Mouse (Mus musculus): ENCODE results near the gene Mrpl53. TPM values are rescaled to one million over a fixed set of nuclear protein-coding genes. Genes with fewer than 3 reads are reported as not detected.

The Mrpl53 gene
- polyA plus RNA-seq, 1 experiment = 95.3 TPM

DNA sequence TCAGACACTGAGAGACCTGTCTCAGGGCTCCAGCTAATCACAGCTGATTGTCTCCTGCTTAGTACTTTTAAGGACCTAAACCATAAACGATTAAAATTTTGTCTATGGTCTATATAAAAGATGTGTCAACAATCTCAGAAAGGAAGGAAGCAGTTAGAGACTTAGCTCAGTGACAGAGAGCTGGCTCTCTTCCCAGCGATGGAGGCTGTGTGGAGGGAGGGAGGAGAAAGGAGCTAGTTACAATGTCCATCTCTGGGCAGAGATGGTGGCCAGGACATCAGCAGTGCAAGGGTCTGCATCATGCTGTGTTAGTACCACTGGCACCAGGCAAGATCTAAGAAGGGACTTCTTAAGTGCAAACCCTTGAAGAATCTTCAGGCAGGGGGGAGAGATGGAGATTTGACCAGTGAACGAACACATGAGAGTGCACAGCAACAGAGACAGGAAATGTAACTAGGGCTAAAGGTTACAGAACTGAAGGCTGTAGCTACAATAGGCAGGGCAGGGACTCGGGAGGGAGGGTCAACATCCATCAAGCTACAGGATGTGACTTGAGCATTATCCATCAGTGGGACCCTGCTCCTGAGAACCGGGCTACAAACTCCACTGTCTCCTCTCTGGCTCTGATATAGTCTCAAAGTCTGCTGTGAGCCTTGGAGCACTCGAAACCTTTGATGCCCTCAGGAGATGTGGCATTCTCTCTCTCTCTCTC lies 16.3 kb upstream of the Mrpl53 start:
- Histone ChIP-seq H3K4me1 (ENCODE audit: control insufficient read depth, insufficient read depth, low read length) (no peaks in the 10 kb centered on the region), H3K4me3 (ENCODE audit: insufficient read depth, low read length) (no peak overlapping the region), H3K27ac (ENCODE audit: insufficient read depth, low read length) (no peak overlapping the region)
- TF ChIP-seq POLR2A (IDR thresholded peaks at IDR 0.05; ENCODE audit: extremely low read depth, insufficient read depth, low read length) (no peak), CTCF (IDR thresholded peaks at IDR 0.05; ENCODE audit: extremely low read depth, insufficient read depth, low read length) (no peak)

GRCm38 (mm10) chr6:83095968-83096367 lies 12.9 kb upstream of the Mrpl53 start:
- H3K4me1 ChIP-seq (ENCODE audit: control insufficient read depth, insufficient read depth, low read length) = no peaks in the 10 kb centered on the region
- H3K27ac ChIP-seq (ENCODE audit: insufficient read depth, low read length) = no peak overlapping the region
- TF ChIP-seq CTCF (IDR thresholded peaks at IDR 0.05; ENCODE audit: extremely low read depth, insufficient read depth, low read length) (no peak), POLR2A (IDR thresholded peaks at IDR 0.05; ENCODE audit: extremely low read depth, insufficient read depth, low read length) (no peak)
- no peak overlapping the region for H3K4me3 ChIP-seq (ENCODE audit: insufficient read depth, low read length)

DNA sequence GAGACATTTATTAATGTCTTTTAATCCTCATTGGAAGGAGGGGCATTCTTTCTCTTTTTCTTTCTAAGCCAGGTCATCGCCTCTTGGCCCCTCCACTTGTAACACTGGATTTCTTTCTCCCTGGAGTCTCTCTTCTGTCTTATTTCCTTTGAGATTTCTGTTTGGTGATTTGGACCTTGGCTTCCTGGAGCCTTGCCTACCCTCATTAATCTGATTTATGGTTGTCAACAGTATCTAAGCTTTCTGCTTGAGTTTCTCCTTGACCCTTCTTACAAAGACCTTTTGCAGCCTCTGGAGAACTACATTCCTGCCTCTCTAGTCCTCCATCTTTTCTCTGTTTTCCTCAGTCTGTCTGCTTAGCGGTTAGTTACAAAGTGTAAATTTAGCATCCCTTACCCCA lies 10.4 kb upstream of the Mrpl53 start:
- Histone ChIP-seq H3K4me1 (ENCODE audit: control insufficient read depth, insufficient read depth, low read length) (peaks cover 2% of the 10 kb centered on the region), H3K4me3 (ENCODE audit: insufficient read depth, low read length) (no peak overlapping the region), H3K27ac (ENCODE audit: insufficient read depth, low read length) (no peak overlapping the region)
- TF ChIP-seq CTCF (IDR thresholded peaks at IDR 0.05; ENCODE audit: extremely low read depth, insufficient read depth, low read length) = no peak
- no peak for TF ChIP-seq POLR2A (IDR thresholded peaks at IDR 0.05; ENCODE audit: extremely low read depth, insufficient read depth, low read length)

DNA sequence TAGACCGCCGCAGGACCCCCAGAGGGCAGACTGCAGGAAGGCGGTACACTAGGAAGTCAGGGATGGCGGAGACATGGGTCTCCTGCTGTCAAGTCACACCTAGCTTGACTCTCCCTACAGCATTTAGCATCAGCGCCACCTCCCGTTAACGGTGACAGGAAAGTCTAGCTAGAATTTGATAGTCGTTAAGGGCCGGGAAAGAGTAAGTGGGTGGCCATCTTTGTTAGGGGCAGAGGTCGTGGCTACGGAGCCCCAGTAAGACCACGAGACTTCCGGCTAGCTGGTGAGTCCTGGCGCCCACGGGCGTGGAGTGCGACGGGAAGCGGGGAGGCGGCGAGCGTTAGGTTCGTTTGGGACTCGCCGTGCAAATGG lies 7.5 kb upstream of the Mrpl53 start, which contains the start of the genes Ccdc142 and Gm42688:
Gene Ccdc142 (plus strand): TSS at position 286 of the 372 bp plus-strand sequence.
Gene Gm42688 (plus strand): TSS at position 302 of the 372 bp plus-strand sequence.
- TF ChIP-seq POLR2A (IDR thresholded peaks at IDR 0.05; ENCODE audit: extremely low read depth, insufficient read depth, low read length) = no peak; the same call in 1 of the 2 replicates
- TF ChIP-seq CTCF (IDR thresholded peaks at IDR 0.05; ENCODE audit: extremely low read depth, insufficient read depth, low read length) = peak; percentile 54
- Histone ChIP-seq H3K4me1 (ENCODE audit: control insufficient read depth, insufficient read depth, low read length) (peaks cover 4% of the 10 kb centered on the region), H3K4me3 (ENCODE audit: insufficient read depth, low read length) (peak within 1 kb of the TSS; percentile 53), H3K27ac (ENCODE audit: insufficient read depth, low read length) (peak within 1 kb of the TSS; percentile 8)

GRCm38 (mm10) chr6:83101688-83102556 lies 6.9 kb upstream of the Mrpl53 start:
- TF ChIP-seq CTCF (IDR thresholded peaks at IDR 0.05; ENCODE audit: extremely low read depth, insufficient read depth, low read length) (no peak), POLR2A (IDR thresholded peaks at IDR 0.05; ENCODE audit: extremely low read depth, insufficient read depth, low read length) (0 out of 2 replicates have a peak, but pooled peaks have one; percentile 19)
- Histone ChIP-seq H3K4me3 (ENCODE audit: insufficient read depth, low read length) (peak overlapping the region; percentile 53), H3K4me1 (ENCODE audit: control insufficient read depth, insufficient read depth, low read length) (peaks cover 4% of the 10 kb centered on the region), H3K27ac (ENCODE audit: insufficient read depth, low read length) (peak overlapping the region; percentile 8)

- Histone ChIP-seq H3K27ac (ENCODE audit: insufficient read depth, low read length) (no peak overlapping the region), H3K4me3 (ENCODE audit: insufficient read depth, low read length) (peak overlapping the region; percentile 53), H3K4me1 (ENCODE audit: control insufficient read depth, insufficient read depth, low read length) (peaks cover 6% of the 10 kb centered on the region)
- TF ChIP-seq CTCF (IDR thresholded peaks at IDR 0.05; ENCODE audit: extremely low read depth, insufficient read depth, low read length) = no peak
Observed at GRCm38 (mm10) chr6:83103130-83103650, 5.7 kb upstream of the Mrpl53 start.

- peaks cover 6% of the 10 kb centered on the region for H3K4me1 ChIP-seq (ENCODE audit: control insufficient read depth, insufficient read depth, low read length)
- TF ChIP-seq POLR2A (IDR thresholded peaks at IDR 0.05; ENCODE audit: extremely low read depth, insufficient read depth, low read length) (no peak), CTCF (IDR thresholded peaks at IDR 0.05; ENCODE audit: extremely low read depth, insufficient read depth, low read length) (no peak)
- no peak overlapping the region for H3K27ac ChIP-seq (ENCODE audit: insufficient read depth, low read length)
- no peak overlapping the region for H3K4me3 ChIP-seq (ENCODE audit: insufficient read depth, low read length)
Observed at GRCm38 (mm10) chr6:83104158-83104557, 4.7 kb upstream of the Mrpl53 start.

- peaks cover 5% of the 10 kb centered on the region for H3K4me1 ChIP-seq (ENCODE audit: control insufficient read depth, insufficient read depth, low read length)
- H3K27ac ChIP-seq (ENCODE audit: insufficient read depth, low read length) = no peak overlapping the region
- no peak for TF ChIP-seq POLR2A (IDR thresholded peaks at IDR 0.05; ENCODE audit: extremely low read depth, insufficient read depth, low read length)
- TF ChIP-seq CTCF (IDR thresholded peaks at IDR 0.05; ENCODE audit: extremely low read depth, insufficient read depth, low read length) = peak; percentile 66
- no peak overlapping the region; the same call in 1 of the 2 replicates for H3K4me3 ChIP-seq (ENCODE audit: insufficient read depth, low read length)
Observed at GRCm38 (mm10) chr6:83107566-83108400, 1.1 kb upstream of the Mrpl53 start.
